Mouse (Mus musculus) kidney, embryonic 15.5 days (tissue): ENCODE data around the gene Susd3. TPM values are rescaled to one million over a fixed set of nuclear protein-coding genes. Genes with fewer than 3 reads are reported as not detected.

Experiments
- ATAC-seq: fragments of 200-750 bp; cut with Nextera tagmentation; replicated peaks from 2 replicates; pipeline ENCODE4 v1.8.0; 2017; ENCODE audit warnings: moderate TSS enrichment; ENCODE audit not compliant: low FRiP score
- H3K27ac ChIP-seq: fragments of 300-500 bp; sonication (generic); 2 replicates; pipeline ENCODE4 v1.5.1; 2015; ENCODE audit warnings: mild to moderate bottlenecking, inconsistent platforms
- H3K27me3 ChIP-seq: fragments of 300-500 bp; sonication (generic); 2 replicates; pipeline ENCODE4 v1.6.1; 2015; ENCODE audit warnings: inconsistent platforms
- H3K36me3 ChIP-seq: fragments of 300-500 bp; sonication (generic); 2 replicates; pipeline ENCODE4 v1.6.1; 2015; ENCODE audit warnings: inconsistent platforms
- H3K4me1 ChIP-seq: fragments of 300-500 bp; sonication (generic); 2 replicates; pipeline ENCODE4 v1.6.1; 2015; ENCODE audit warnings: inconsistent platforms
- H3K4me2 ChIP-seq: fragments of 300-500 bp; sonication (generic); 2 replicates; pipeline ENCODE4 v1.6.1; 2015; ENCODE audit warnings: moderate library complexity, mild to moderate bottlenecking, inconsistent platforms
- H3K4me3 ChIP-seq: fragments of 300-500 bp; sonication (generic); replicated peaks from 2 replicates; pipeline ENCODE4 v1.5.1; 2015; ENCODE audit warnings: mild to moderate bottlenecking, inconsistent platforms
- H3K9ac ChIP-seq: fragments of 300-500 bp; sonication (generic); 2 replicates; pipeline ENCODE4 v1.6.1; 2015; ENCODE audit warnings: mild to moderate bottlenecking, inconsistent platforms
- H3K9me3 ChIP-seq: fragments of 300-500 bp; sonication (generic); replicated peaks from 2 replicates; pipeline ENCODE4 v1.6.1; 2016; ENCODE audit warnings: inconsistent platforms
- WGBS: fragments of 180-500 bp; shearing (Covaris S2); methylation state at CpG from one replicate; pipeline ENCODE4 v1.1.7; 2015; ENCODE audit warnings: mixed read lengths; 5-methylcytosine and 5-hydroxymethylcytosine counted together
- polyA plus RNA-seq: library from polyadenylated mRNA; unstranded; fragments of >200 nt; fragmentation: Nextera tagmentation; extraction: Ambion mirVana; gene quantifications from 2 replicates; pipeline ENCODE4 v1.2.1, GENCODE M21; 2015

The Susd3 gene
- polyA plus RNA-seq, 1 experiment from 2014 or later, result 22.7 TPM

DNA sequence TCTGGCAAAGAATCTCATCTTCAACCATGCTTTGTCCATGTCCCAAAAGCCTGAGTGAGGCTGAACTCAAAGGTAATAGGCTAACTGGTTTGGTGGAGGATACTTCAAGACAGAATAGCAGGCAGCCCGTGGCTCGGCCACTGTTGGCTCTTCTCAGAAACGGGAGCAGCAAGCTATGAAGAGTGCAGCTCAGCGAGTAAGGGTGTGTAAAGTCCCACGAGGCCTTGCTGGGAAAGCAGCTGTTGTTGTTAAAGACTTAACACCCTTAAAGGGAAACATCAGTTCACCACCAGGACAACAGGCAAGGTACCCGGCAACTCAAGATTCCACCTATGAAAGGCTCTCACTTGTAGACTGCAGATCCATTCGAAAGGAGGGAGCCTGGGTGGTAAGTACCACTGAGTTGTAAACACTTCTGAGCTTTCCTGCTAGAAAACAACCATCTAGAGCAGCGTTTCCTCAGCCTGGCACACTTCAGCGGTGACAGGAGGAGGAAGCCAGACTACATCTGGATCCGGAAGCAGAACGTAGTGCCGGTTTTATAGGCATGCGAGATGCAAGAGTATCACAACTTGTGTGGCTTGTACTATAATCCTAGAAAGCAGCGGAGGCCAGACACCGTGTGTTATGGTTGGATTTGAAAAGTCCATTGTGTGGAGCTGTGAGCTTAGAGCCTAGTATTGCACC is 11.7 kb upstream of the Susd3 start:
- no peak overlapping the region for H3K9ac ChIP-seq
- H3K9me3 ChIP-seq, result no peaks in the 10 kb centered on the region
- H3K27ac ChIP-seq, result no peak overlapping the region
- ATAC-seq, result no peak
- WGBS, result 59% methylated on average over 15 of the region's 15 CpGs
- H3K4me1 ChIP-seq, result 0 out of 2 replicates have a peak, but pooled peaks cover 2% of the 10 kb centered on the region
- no peaks in the 10 kb centered on the region for H3K36me3 ChIP-seq
- no peak overlapping the region for H3K4me2 ChIP-seq
- H3K27me3 ChIP-seq, result no peaks in the 10 kb centered on the region
- no peak overlapping the region for H3K4me3 ChIP-seq

DNA sequence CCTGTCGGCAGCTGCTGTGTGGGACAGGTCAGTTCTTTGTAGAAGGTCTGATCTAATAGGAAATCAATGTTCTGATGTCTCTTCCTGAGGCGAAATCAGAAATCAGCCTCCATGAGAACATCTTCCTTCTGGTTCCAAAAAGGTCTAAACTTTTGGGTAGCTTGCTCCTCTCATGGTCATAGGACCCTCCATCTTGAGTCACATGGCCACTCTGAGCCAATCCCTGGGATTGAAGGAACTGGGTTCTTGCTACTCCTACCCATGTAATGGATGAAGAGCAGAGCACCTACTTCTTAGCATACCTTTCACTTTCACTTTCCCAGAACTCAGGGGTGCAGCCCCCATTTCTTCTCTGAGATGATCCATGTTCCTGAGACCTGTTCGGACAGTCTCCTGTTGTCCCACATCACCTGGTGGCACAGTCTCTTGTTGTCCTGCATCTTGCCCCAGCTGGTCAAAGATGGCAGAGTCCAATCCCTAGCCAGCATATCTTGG is 9.4 kb upstream of the Susd3 start:
- Histone ChIP-seq H3K4me2 (no peak overlapping the region), H3K9ac (no peak overlapping the region), H3K27ac (no peak overlapping the region), H3K36me3 (no peaks in the 10 kb centered on the region), H3K4me3 (no peak overlapping the region), H3K9me3 (no peaks in the 10 kb centered on the region), H3K4me1 (0 out of 2 replicates have a peak, but pooled peaks cover 2% of the 10 kb centered on the region), H3K27me3 (no peaks in the 10 kb centered on the region)
- 65% methylated on average over 3 of the region's 3 CpGs for WGBS
- ATAC-seq, result no peak

DNA sequence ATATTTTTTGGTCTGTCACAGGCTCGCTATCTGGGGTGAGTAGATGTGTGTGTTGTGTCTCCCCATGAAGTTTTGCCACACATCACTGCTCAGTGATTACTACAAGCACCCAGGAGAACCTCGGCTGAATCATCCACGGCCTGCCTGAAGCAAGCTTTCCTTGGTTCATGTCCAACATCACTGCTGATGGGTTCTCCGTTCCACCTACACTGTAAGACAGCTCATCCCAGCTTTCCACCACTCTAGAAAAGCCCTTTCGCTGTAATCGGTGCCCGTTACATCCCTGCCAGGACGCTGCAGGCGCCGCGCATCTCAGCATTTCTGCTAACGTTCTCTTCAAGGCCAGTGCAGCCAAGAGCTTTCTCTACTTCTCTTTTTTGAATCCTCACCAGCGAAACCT is 4.2 kb upstream of the Susd3 start:
- H3K9me3 ChIP-seq, result no peaks in the 10 kb centered on the region
- no peak overlapping the region for H3K9ac ChIP-seq
- H3K27me3 ChIP-seq, result peaks cover 9% of the 10 kb centered on the region
- H3K36me3 ChIP-seq, result no peaks in the 10 kb centered on the region
- H3K4me2 ChIP-seq, result no peak overlapping the region
- no peak for ATAC-seq
- 87% methylated on average over 13 of the region's 13 CpGs for WGBS
- no peak overlapping the region for H3K4me3 ChIP-seq
- no peak overlapping the region for H3K27ac ChIP-seq
- peaks cover 19% of the 10 kb centered on the region for H3K4me1 ChIP-seq

DNA sequence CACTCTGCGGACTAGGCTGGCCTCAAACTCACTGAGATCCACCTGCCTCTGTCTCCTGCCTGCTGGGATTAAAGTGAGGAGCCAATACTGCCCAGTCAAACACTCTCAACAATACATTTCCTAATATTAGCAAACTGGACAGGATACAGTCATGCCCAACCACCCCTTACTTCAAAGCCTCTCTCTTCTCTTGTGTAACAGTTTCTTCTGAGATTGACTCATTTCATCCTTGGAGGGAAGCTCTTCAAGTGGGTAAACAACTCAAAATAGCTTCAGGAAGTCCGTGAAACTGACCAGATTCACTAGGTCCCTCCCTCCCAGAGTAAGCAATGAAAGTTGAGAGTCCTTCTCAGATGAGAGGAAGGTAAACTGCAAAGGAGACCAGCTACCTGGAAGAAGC is 3.6 kb upstream of the Susd3 start:
- Histone ChIP-seq H3K9ac (no peak overlapping the region), H3K4me3 (no peak overlapping the region), H3K4me1 (peaks cover 22% of the 10 kb centered on the region), H3K9me3 (no peaks in the 10 kb centered on the region), H3K27me3 (peaks cover 15% of the 10 kb centered on the region), H3K36me3 (no peaks in the 10 kb centered on the region), H3K4me2 (no peak overlapping the region), H3K27ac (no peak overlapping the region)
- 69% methylated on average over 2 of the region's 2 CpGs for WGBS
- ATAC-seq, result no peak

DNA sequence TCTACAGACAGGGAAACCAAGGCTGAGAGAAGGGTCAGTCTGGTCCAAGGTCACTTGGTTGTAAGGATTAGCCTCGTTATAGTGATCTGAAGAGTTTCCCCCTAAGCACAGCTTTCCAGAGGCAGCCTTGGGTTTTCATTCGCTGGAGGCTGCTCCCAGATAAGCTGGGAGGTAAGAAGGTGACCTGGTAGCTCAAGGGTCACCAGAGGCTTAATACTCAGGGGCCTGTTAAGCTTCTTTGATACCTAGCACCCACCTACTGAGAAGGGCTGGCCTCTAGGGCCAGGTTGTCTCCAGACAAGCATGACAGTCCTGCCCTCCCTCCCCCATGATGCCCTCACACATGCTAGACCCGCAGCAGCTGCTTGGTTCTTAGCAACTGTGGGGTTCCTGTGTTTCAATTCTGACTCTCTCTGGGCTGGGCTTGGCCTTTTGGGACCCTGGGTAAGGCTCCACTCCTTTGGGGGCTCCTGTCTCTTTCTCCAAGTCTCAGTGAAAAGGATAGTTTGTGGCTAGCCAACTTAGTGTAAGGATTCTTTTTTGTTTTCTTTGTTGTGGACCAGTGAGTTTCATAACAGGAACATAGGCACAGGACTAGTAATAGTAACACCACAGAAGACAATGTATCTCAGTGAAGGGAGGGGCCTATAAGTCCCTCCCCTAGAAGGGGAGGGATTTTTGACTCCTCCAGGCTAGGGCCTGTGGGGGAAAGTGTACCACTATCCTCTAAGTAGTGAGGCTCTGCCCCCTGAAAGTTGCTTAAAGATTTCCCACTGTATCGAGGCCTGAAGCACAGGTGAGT is 2.4 kb upstream of the Susd3 start:
- 45% methylated on average over 4 of the region's 4 CpGs for WGBS

DNA sequence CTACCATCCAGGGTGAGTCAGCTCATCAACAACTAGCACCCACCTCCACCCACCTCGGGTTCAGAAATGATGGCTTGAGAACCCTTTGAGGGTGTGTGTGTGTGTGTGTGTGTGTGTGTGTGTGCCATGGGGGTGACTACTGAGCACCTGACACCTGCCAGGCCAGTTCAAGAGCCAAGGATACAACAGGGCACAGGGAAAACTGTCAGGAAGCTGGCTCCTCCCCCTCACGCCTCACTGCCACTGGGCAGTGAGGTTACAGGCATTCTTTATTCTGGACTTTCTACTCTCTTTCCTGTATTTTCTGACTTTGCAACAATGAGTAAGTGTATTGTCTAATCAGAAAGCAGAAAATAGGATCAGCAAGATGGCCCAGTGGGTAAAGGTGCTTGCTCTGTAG is 1.1 kb upstream of the Susd3 start:
- Histone ChIP-seq H3K4me2 (no peak overlapping the region), H3K9ac (no peak overlapping the region), H3K27me3 (peaks cover 29% of the 10 kb centered on the region), H3K27ac (no peak overlapping the region), H3K9me3 (no peaks in the 10 kb centered on the region), H3K4me3 (no peak overlapping the region), H3K36me3 (no peaks in the 10 kb centered on the region), H3K4me1 (peaks cover 22% of the 10 kb centered on the region)
- 59% methylated on average over 2 of the region's 2 CpGs for WGBS
- peak; percentile 60; the same call in 1 of the 2 replicates for ATAC-seq

More for the DNA sequence above, 2.4 kb upstream of the Susd3 start:
- H3K9ac ChIP-seq, result no peak overlapping the region
- no peaks in the 10 kb centered on the region for H3K36me3 ChIP-seq
- no peak for ATAC-seq
- H3K27me3 ChIP-seq, result peaks cover 25% of the 10 kb centered on the region
- H3K9me3 ChIP-seq, result no peaks in the 10 kb centered on the region
- H3K4me2 ChIP-seq, result no peak overlapping the region
- no peak overlapping the region for H3K27ac ChIP-seq
- H3K4me1 ChIP-seq, result peaks cover 22% of the 10 kb centered on the region
- no peak overlapping the region for H3K4me3 ChIP-seq

DNA sequence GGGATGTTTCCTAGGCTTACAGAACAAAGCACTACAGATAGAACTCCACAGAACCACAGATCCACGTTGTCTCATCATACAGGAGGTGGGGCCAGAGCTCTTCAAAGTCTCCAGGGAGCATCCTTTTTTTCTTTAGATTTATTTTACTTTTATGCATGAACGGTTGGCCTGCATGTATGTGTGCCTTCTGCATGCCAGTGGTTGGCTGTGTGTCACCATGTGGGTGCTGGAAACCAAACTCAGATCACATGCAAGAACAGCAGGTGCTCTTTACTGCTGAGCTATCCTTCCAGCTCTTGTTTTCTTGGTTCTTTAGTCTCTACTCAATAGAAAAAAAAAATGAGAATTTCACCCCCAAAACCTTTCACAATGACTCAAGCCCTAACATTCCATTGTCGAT is 417 bp upstream of the Susd3 start:
- H3K36me3 ChIP-seq, result no peaks in the 10 kb centered on the region
- WGBS, result 60% methylated on average over 3 of the region's 3 CpGs
- peaks cover 29% of the 10 kb centered on the region for H3K27me3 ChIP-seq
- H3K4me1 ChIP-seq, result peaks cover 22% of the 10 kb centered on the region
- H3K9me3 ChIP-seq, result no peaks in the 10 kb centered on the region
- no peak overlapping the region for H3K4me3 ChIP-seq
- H3K9ac ChIP-seq, result no peak overlapping the region
- ATAC-seq, result no peak
- no peak overlapping the region for H3K27ac ChIP-seq
- H3K4me2 ChIP-seq, result no peak overlapping the region

DNA sequence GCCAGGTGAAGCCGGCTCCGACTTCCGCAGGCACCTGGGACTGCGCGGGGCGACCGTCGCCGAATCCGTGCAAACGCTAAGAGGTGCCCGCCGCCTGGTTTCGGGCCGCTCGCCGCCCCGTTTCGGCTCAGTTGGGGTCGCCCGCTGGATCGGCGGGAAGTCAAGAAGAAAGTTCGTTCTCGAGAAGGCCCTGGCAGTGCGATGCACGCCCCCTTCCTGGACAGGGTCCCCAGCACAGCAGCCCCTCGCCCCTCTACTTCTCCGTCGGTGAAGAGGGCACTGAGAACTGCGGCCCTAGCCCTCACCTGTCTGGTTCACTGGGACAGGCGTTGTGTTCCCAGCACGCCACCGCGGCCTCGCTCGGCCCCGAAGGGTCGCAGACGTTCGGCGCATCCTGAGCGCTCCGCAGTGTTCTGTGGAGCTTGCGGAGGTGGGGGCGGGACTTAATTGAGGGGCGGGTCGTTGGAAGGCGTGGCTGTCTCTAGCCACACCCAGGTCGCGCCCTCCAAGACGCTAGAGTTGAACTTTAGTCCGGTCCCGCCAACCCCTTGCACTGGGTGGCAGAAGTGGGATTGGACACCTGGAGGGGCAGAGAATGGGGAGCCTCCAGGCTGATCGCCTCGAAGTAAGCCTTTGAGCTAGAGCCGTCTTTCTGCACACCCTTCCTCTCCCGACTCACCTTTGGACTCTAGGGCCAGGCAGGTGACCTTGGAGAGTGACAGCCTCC is 603 bp downstream of the Susd3 start:
- Histone ChIP-seq H3K27me3 (peaks cover 29% of the 10 kb centered on the region), H3K4me1 (peaks cover 22% of the 10 kb centered on the region), H3K36me3 (no peaks in the 10 kb centered on the region), H3K27ac (peak overlapping the region; percentile 24; the same call in 1 of the 2 replicates), H3K4me2 (peak overlapping the region; percentile 89), H3K4me3 (peak overlapping the region; percentile 50), H3K9ac (peak overlapping the region; percentile 34; the same call in 1 of the 2 replicates), H3K9me3 (no peaks in the 10 kb centered on the region)
- peak; percentile 64 for ATAC-seq
- WGBS, result under 1% methylated on average over 58 of the region's 58 CpGs

DNA sequence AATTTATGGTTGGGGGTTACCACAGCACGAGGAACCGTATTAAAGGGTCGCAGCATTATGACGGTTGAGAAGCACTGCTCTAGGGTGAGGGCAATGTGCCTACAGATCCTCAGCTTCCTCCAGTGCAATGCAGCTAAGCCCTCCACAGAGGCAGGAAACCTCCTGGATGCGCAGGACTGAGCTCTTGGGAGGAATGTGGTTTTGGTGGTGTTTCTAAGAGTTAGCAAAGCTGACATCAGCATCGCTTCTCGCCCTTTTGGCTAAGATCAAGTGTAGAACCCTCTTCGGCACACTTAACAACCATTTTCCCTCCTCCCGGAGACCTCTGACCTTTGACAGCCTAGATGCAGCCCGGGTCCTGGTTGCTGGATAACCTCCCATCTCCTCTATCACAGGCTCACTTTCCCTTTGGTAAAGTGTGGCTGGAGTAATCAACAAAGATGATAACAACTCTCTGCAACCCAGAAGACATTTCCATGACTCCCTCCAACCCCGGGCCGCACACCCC is 1.2 kb downstream of the Susd3 start:
- no peak for ATAC-seq
- 32% methylated on average over 12 of the region's 12 CpGs for WGBS
- Histone ChIP-seq H3K27ac (no peak overlapping the region), H3K4me3 (peak overlapping the region; percentile 50), H3K9ac (peak overlapping the region; percentile 34; the same call in 1 of the 2 replicates), H3K36me3 (no peaks in the 10 kb centered on the region), H3K4me2 (peak overlapping the region; percentile 89), H3K4me1 (peaks cover 22% of the 10 kb centered on the region), H3K9me3 (no peaks in the 10 kb centered on the region), H3K27me3 (peaks cover 29% of the 10 kb centered on the region)

DNA sequence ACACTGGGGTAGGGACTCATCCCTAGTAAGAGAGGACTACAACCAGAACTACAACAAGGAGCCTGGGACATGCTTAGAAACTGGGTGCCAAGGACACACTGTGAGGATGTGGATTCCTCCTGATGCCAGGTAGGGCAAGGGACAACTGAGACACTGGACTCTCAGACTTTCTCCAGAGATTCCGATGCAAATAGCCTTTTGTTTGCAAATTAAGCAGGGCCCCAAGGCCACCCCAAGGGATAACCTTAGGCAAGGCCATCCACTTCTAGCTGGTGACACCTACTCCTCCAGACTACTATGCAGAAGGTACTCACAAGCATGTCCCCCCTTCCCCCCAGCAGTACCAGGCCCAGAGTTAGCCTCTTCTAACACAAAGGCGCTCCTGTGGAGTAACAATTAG is 1.9 kb downstream of the Susd3 start:
- Histone ChIP-seq H3K27ac (no peak overlapping the region), H3K4me3 (peak overlapping the region; percentile 50; the same call in 1 of the 2 replicates), H3K9ac (no peak overlapping the region), H3K9me3 (no peaks in the 10 kb centered on the region), H3K36me3 (no peaks in the 10 kb centered on the region), H3K4me1 (peaks cover 22% of the 10 kb centered on the region), H3K27me3 (peaks cover 29% of the 10 kb centered on the region), H3K4me2 (peak overlapping the region; percentile 22; the same call in 1 of the 2 replicates)
- no peak for ATAC-seq
- WGBS, result 77% methylated on average over 2 of the region's 2 CpGs

DNA sequence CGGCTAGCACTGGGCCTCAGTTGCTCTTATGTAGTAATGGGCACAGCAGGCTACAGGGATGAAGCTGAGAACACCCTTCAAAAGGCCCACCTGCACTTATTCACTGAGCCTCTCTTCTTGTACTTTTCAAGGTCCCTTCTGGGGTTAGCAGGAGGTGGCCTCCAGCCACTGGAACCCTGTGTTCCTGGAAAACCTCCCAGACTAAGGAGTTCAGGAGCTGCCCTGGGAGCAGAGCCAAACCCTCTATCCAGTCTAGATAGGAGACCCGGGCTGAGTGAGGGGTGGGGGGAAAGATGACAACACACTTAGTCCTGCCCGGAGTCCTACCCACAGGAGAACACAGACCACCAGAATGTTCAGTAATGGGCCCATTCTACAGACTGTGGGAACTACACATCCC is 2.5 kb downstream of the Susd3 start:
- Histone ChIP-seq H3K4me1 (peaks cover 22% of the 10 kb centered on the region), H3K4me2 (no peak overlapping the region), H3K9ac (no peak overlapping the region), H3K27me3 (peaks cover 29% of the 10 kb centered on the region), H3K27ac (peak overlapping the region; percentile 49; the same call in 1 of the 2 replicates), H3K9me3 (no peaks in the 10 kb centered on the region), H3K36me3 (no peaks in the 10 kb centered on the region), H3K4me3 (0 out of 2 replicates have a peak overlapping the region, but pooled peaks have one; percentile 50)
- 83% methylated on average over 3 of the region's 3 CpGs for WGBS
- ATAC-seq, result no peak
